Mouse (Mus musculus): ENCODE data around the gene A830031A19Rik. TPM values are rescaled to one million over a fixed set of nuclear protein-coding genes. Genes with fewer than 3 reads are reported as not detected.

A830031A19Rik gene
- polyA plus RNA-seq, 1 experiment from 2014 or later: not detected

- DNase-seq (ENCODE audit: low spot score) (peak; percentile 88), ATAC-seq (ENCODE audit: insufficient number of reproducible peaks, low FRiP score, low TSS enrichment, low read depth) (peak; percentile 83)
- peak within 1 kb of the TSS; percentile 97 for H3K9ac ChIP-seq (ENCODE audit: low read length)
- no peaks in the 10 kb centered on the region for H3K36me3 ChIP-seq (ENCODE audit: control insufficient read depth, insufficient read depth, low read length)
- H3K9me3 ChIP-seq (ENCODE audit: control insufficient read depth, low read length): no peaks in the 10 kb centered on the region
- H3K4me1 ChIP-seq (ENCODE audit: control insufficient read depth, insufficient read depth, low read length): peaks cover 13% of the 10 kb centered on the region; the same call in 1 of the 2 replicates
- WGBS: under 1% methylated on average over 39 of the region's 51 CpGs
- H3K27me3 ChIP-seq (ENCODE audit: control insufficient read depth, insufficient read depth, low read length): no peaks in the 10 kb centered on the region
- peak within 1 kb of the TSS; percentile 97 for H3K27ac ChIP-seq (replicated peaks; ENCODE audit: low read depth, low read length)
- peak within 1 kb of the TSS; percentile 68 for H3K4me3 ChIP-seq (ENCODE audit: low read depth, low read length)
- peak within 1 kb of the TSS; percentile 97 for H3K4me2 ChIP-seq (ENCODE audit: low read depth, severe bottlenecking)
Observed at GRCm38 (mm10) chr11:24077795-24078705, 3.2 kb upstream of the A830031A19Rik start, which contains the start of gene Bcl11a. Gene Bcl11a (plus strand): TSS chr11:24078056.

- Histone ChIP-seq H3K4me3 (ENCODE audit: low read depth, low read length) (peak overlapping the region; percentile 68), H3K9me3 (ENCODE audit: control insufficient read depth, low read length) (no peaks in the 10 kb centered on the region), H3K4me2 (ENCODE audit: low read depth, severe bottlenecking) (peak overlapping the region; percentile 97), H3K36me3 (ENCODE audit: control insufficient read depth, insufficient read depth, low read length) (no peaks in the 10 kb centered on the region), H3K9ac (ENCODE audit: low read length) (peak overlapping the region; percentile 85), H3K27ac (replicated peaks; ENCODE audit: low read depth, low read length) (peak overlapping the region; percentile 97), H3K27me3 (ENCODE audit: control insufficient read depth, insufficient read depth, low read length) (no peaks in the 10 kb centered on the region), H3K4me1 (ENCODE audit: control insufficient read depth, insufficient read depth, low read length) (peaks cover 13% of the 10 kb centered on the region; the same call in 1 of the 2 replicates)
- DNase-seq (ENCODE audit: low spot score) (peak; percentile 84), ATAC-seq (ENCODE audit: insufficient number of reproducible peaks, low FRiP score, low TSS enrichment, low read depth) (peak; percentile 52)
- under 1% methylated on average over 58 of the region's 59 CpGs for WGBS
Observed at GRCm38 (mm10) chr11:24076821-24077730, 2.2 kb upstream of the A830031A19Rik start.

- Histone ChIP-seq H3K27ac (replicated peaks; ENCODE audit: low read depth, low read length) (peak overlapping the region; percentile 97), H3K9ac (ENCODE audit: low read length) (peak overlapping the region; percentile 85), H3K4me2 (ENCODE audit: low read depth, severe bottlenecking) (peak overlapping the region; percentile 97), H3K27me3 (ENCODE audit: control insufficient read depth, insufficient read depth, low read length) (no peaks in the 10 kb centered on the region), H3K4me1 (ENCODE audit: control insufficient read depth, insufficient read depth, low read length) (peaks cover 13% of the 10 kb centered on the region; the same call in 1 of the 2 replicates), H3K4me3 (ENCODE audit: low read depth, low read length) (peak overlapping the region; percentile 68), H3K36me3 (ENCODE audit: control insufficient read depth, insufficient read depth, low read length) (no peaks in the 10 kb centered on the region), H3K9me3 (ENCODE audit: control insufficient read depth, low read length) (no peaks in the 10 kb centered on the region)
- 0 out of 2 replicates have a peak, but pooled peaks have one; percentile 2 for ATAC-seq (ENCODE audit: insufficient number of reproducible peaks, low FRiP score, low TSS enrichment, low read depth)
- WGBS: 0% methylated on average over 31 of the region's 32 CpGs
- peak; percentile 83 for DNase-seq (ENCODE audit: low spot score)
Observed at GRCm38 (mm10) chr11:24076127-24076650, 1.3 kb upstream of the A830031A19Rik start.

GRCm38 (mm10) chr11:24075486-24076126 lies 752 bp upstream of the A830031A19Rik start:
- Histone ChIP-seq H3K4me3 (ENCODE audit: low read depth, low read length) (peak overlapping the region; percentile 68), H3K9me3 (ENCODE audit: control insufficient read depth, low read length) (no peaks in the 10 kb centered on the region), H3K9ac (ENCODE audit: low read length) (peak overlapping the region; percentile 85), H3K27ac (replicated peaks; ENCODE audit: low read depth, low read length) (peak overlapping the region; percentile 97), H3K36me3 (ENCODE audit: control insufficient read depth, insufficient read depth, low read length) (no peaks in the 10 kb centered on the region), H3K4me1 (ENCODE audit: control insufficient read depth, insufficient read depth, low read length) (peaks cover 13% of the 10 kb centered on the region; the same call in 1 of the 2 replicates), H3K4me2 (ENCODE audit: low read depth, severe bottlenecking) (peak overlapping the region; percentile 97), H3K27me3 (ENCODE audit: control insufficient read depth, insufficient read depth, low read length) (no peaks in the 10 kb centered on the region)
- under 1% methylated on average over 17 of the region's 17 CpGs for WGBS
- peak; percentile 43 for DNase-seq (ENCODE audit: low spot score)
- ATAC-seq (ENCODE audit: insufficient number of reproducible peaks, low FRiP score, low TSS enrichment, low read depth): no peak

- no peaks in the 10 kb centered on the region for H3K36me3 ChIP-seq (ENCODE audit: control insufficient read depth, insufficient read depth, low read length)
- WGBS: under 1% methylated on average over 18 of the region's 18 CpGs
- ATAC-seq (ENCODE audit: insufficient number of reproducible peaks, low FRiP score, low TSS enrichment, low read depth): peak; percentile 51
- DNase-seq (ENCODE audit: low spot score): peak; percentile 85
- H3K4me3 ChIP-seq (ENCODE audit: low read depth, low read length): peak overlapping the region; percentile 68
- H3K4me2 ChIP-seq (ENCODE audit: low read depth, severe bottlenecking): peak overlapping the region; percentile 97
- H3K9ac ChIP-seq (ENCODE audit: low read length): no peak overlapping the region
- no peak overlapping the region for H3K27ac ChIP-seq (replicated peaks; ENCODE audit: low read depth, low read length)
- no peaks in the 10 kb centered on the region for H3K27me3 ChIP-seq (ENCODE audit: control insufficient read depth, insufficient read depth, low read length)
- peaks cover 13% of the 10 kb centered on the region; the same call in 1 of the 2 replicates for H3K4me1 ChIP-seq (ENCODE audit: control insufficient read depth, insufficient read depth, low read length)
- H3K9me3 ChIP-seq (ENCODE audit: control insufficient read depth, low read length): no peaks in the 10 kb centered on the region
Observed at GRCm38 (mm10) chr11:24074021-24074591, 748 bp downstream of the A830031A19Rik start.

- peak; percentile 65 for DNase-seq (ENCODE audit: low spot score)
- Histone ChIP-seq H3K4me2 (ENCODE audit: low read depth, severe bottlenecking) (no peak overlapping the region), H3K36me3 (ENCODE audit: control insufficient read depth, insufficient read depth, low read length) (no peaks in the 10 kb centered on the region), H3K4me1 (ENCODE audit: control insufficient read depth, insufficient read depth, low read length) (peaks cover 14% of the 10 kb centered on the region), H3K27me3 (ENCODE audit: control insufficient read depth, insufficient read depth, low read length) (no peaks in the 10 kb centered on the region), H3K27ac (replicated peaks; ENCODE audit: low read depth, low read length) (no peak overlapping the region), H3K4me3 (ENCODE audit: low read depth, low read length) (no peak overlapping the region), H3K9me3 (ENCODE audit: control insufficient read depth, low read length) (no peaks in the 10 kb centered on the region), H3K9ac (ENCODE audit: low read length) (no peak overlapping the region)
- ATAC-seq (ENCODE audit: insufficient number of reproducible peaks, low FRiP score, low TSS enrichment, low read depth): no peak
- 35% methylated on average over 4 of the region's 4 CpGs for WGBS
Observed at GRCm38 (mm10) chr11:24065313-24065712, 9.5 kb downstream of the A830031A19Rik start.

DNA sequence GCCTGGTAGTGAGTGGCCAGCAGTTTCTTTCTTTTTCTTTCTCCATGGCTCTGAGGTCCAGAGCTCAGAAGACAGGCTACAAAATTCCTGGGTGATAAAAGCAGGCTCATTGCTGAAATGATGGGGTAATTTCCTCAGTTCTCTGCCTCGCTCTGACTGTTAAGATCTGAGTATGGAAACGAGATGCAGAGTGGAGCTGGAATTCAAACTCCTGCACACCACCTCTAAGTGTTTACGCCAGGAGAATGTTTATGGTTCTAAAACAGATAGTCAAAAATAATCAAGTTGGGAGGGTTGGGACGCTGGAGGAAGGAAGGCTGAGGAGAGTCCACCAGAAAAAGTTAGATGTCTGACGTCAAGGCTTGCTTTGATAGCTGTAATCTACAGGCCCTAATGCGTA lies 10.6 kb downstream of the A830031A19Rik start:
- 47% methylated on average over 6 of the region's 6 CpGs for WGBS
- no peaks in the 10 kb centered on the region for H3K9me3 ChIP-seq (ENCODE audit: control insufficient read depth, low read length)
- DNase-seq (ENCODE audit: low spot score) (no peak), ATAC-seq (ENCODE audit: insufficient number of reproducible peaks, low FRiP score, low TSS enrichment, low read depth) (no peak)
- peaks cover 14% of the 10 kb centered on the region for H3K4me1 ChIP-seq (ENCODE audit: control insufficient read depth, insufficient read depth, low read length)
- no peak overlapping the region for H3K9ac ChIP-seq (ENCODE audit: low read length)
- H3K4me3 ChIP-seq (ENCODE audit: low read depth, low read length): no peak overlapping the region
- H3K27ac ChIP-seq (replicated peaks; ENCODE audit: low read depth, low read length): no peak overlapping the region
- no peaks in the 10 kb centered on the region for H3K36me3 ChIP-seq (ENCODE audit: control insufficient read depth, insufficient read depth, low read length)
- no peaks in the 10 kb centered on the region for H3K27me3 ChIP-seq (ENCODE audit: control insufficient read depth, insufficient read depth, low read length)
- H3K4me2 ChIP-seq (ENCODE audit: low read depth, severe bottlenecking): no peak overlapping the region
